Mouse (Mus musculus) stomach, postnatal 0 days (tissue): ENCODE data around the gene Gga3. TPM values are rescaled to one million over a fixed set of nuclear protein-coding genes. Genes with fewer than 3 reads are reported as not detected.

ENCODE experiments used
- ATAC-seq: fragments of 200-750 bp; cut with Nextera tagmentation; 2 replicates; pipeline ENCODE4 v1.8.0; 2017; ENCODE audit not compliant: low FRiP score, low TSS enrichment
- DNase-seq: peaks from one replicate; pipeline ENCODE4 v3.0.0-alpha.2; 2016; ENCODE audit warnings: low spot score
- H3K27ac ChIP-seq: fragments of 300-500 bp; sonication (generic); replicated peaks from 2 replicates; pipeline ENCODE4 v1.5.1; 2014; ENCODE audit warnings: mild to moderate bottlenecking, control low read depth
- H3K27me3 ChIP-seq: fragments of 300-500 bp; sonication (generic); 2 replicates; pipeline ENCODE4 v1.6.1; 2014; ENCODE audit warnings: low read length; ENCODE audit not compliant: control insufficient read depth, insufficient read depth
- H3K36me3 ChIP-seq: fragments of 300-500 bp; sonication (generic); 2 replicates; pipeline ENCODE4 v1.6.1; 2014; ENCODE audit warnings: low read length, mixed read lengths; ENCODE audit not compliant: control insufficient read depth, insufficient read depth
- H3K4me1 ChIP-seq: fragments of 300-500 bp; sonication (generic); replicated peaks from 2 replicates; pipeline ENCODE4 v1.6.1; 2014; ENCODE audit warnings: antibody characterized with exemption; ENCODE audit not compliant: control insufficient read depth, insufficient read depth
- H3K4me2 ChIP-seq: fragments of 300-500 bp; sonication (generic); replicated peaks from 2 replicates; pipeline ENCODE4 v1.6.1; 2014; ENCODE audit warnings: low read depth, mild to moderate bottlenecking, control low read depth, moderate library complexity
- H3K4me3 ChIP-seq: fragments of 300-500 bp; sonication (generic); 2 replicates; pipeline ENCODE4 v1.5.1; 2014; ENCODE audit warnings: low read depth, low read length, control low read depth
- H3K9ac ChIP-seq: fragments of 300-500 bp; sonication (generic); 2 replicates; pipeline ENCODE4 v1.6.1; 2014; ENCODE audit warnings: mild to moderate bottlenecking, low read length, control low read depth, mixed read lengths
- H3K9me3 ChIP-seq: fragments of 300-500 bp; sonication (generic); 2 replicates; pipeline ENCODE4 v1.6.1; 2016; ENCODE audit warnings: low read length; ENCODE audit not compliant: control insufficient read depth
- CTCF ChIP-seq: IDR thresholded peaks from 2 replicates; pipeline ENCODE4 v1.5.1; 2016; ENCODE audit warnings: antibody characterized with exemption, low read depth, mild to moderate bottlenecking, moderate library complexity
- EP300 ChIP-seq: optimal IDR thresholded peaks from 2 replicates; pipeline ENCODE3; 2016; ENCODE audit warnings: antibody characterized with exemption
- WGBS: fragments of 180-500 bp; shearing (Covaris S2); extraction: QIAGEN DNeasy Blood & Tissue Kit; methylation state at CpG from one replicate; pipeline ENCODE4 v1.1.7; 2014; 5-methylcytosine and 5-hydroxymethylcytosine counted together
- polyA plus RNA-seq: library from polyadenylated mRNA; unstranded; fragments of >200 nt; fragmentation: Nextera tagmentation; extraction: Ambion mirVana; gene quantifications from 2 replicates; pipeline ENCODE4 v1.2.1, GENCODE M21; 2015

Gene Gga3
- polyA plus RNA-seq, 1 experiment from 2014 or later = 5.2 TPM

DNA sequence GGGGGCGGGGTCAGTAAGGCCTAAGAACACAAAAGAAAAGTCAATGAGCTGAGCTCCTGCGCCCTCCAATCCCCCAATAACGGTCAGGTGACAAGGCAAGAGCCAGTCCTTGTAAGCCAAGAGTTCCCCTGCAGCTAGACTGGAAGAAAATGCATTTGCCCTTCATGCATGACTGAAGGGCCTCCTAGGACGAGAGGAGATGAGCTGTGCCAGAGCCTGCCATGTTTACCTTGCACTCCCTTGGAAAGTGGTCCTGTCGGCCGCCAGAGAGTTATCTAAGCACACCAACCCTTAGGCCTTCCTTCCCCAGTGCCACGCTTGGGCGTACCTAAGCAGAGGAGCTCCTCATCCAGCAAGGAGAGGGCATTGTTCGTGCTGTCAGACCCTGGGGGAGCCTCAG lies 15.9 kb downstream of the Gga3 start:
- TF ChIP-seq EP300 (no peak), CTCF (no peak)
- Histone ChIP-seq H3K36me3 (peaks cover 58% of the 10 kb centered on the region), H3K9ac (no peak overlapping the region), H3K4me1 (no peaks in the 10 kb centered on the region), H3K27me3 (no peaks in the 10 kb centered on the region), H3K4me2 (no peak overlapping the region), H3K27ac (no peak overlapping the region), H3K9me3 (no peaks in the 10 kb centered on the region), H3K4me3 (no peak overlapping the region)
- no peak for DNase-seq
- WGBS = 81% methylated on average over 9 of the region's 9 CpGs
- ATAC-seq = no peak

DNA sequence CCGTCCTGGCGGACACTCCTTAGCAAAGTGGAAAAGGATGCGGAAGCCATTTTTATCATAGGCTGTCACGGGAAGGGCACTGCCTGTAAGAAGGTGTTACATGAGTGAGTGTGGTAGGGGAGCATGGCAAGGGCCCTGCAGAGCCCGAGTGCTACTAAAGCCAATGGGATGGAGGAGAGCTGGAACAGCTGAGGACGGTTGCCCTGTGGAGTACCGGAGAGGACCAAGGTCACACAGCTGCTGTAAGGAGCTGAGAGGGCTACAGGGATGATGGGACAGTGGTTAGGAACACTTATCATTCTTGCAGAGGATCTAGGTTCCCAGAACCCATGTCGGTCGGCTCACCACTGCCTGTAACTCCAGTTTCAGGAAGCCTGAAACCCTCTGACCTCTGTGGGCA lies 17.4 kb downstream of the Gga3 start:
- DNase-seq = no peak
- H3K9me3 ChIP-seq = no peaks in the 10 kb centered on the region
- no peak overlapping the region for H3K27ac ChIP-seq
- no peak for ATAC-seq
- TF ChIP-seq CTCF (no peak), EP300 (no peak)
- WGBS = 91% methylated on average over 9 of the region's 9 CpGs
- H3K9ac ChIP-seq = no peak overlapping the region
- H3K4me2 ChIP-seq = no peak overlapping the region
- H3K27me3 ChIP-seq = no peaks in the 10 kb centered on the region
- no peak overlapping the region for H3K4me3 ChIP-seq
- H3K4me1 ChIP-seq = no peaks in the 10 kb centered on the region
- peaks cover 54% of the 10 kb centered on the region for H3K36me3 ChIP-seq

- Histone ChIP-seq H3K4me2 (no peak overlapping the region), H3K27me3 (no peaks in the 10 kb centered on the region), H3K4me3 (no peak overlapping the region), H3K27ac (0 out of 2 replicates have a peak overlapping the region, but pooled peaks have one; percentile 18), H3K4me1 (no peaks in the 10 kb centered on the region), H3K9me3 (no peaks in the 10 kb centered on the region), H3K9ac (no peak overlapping the region), H3K36me3 (peaks cover 58% of the 10 kb centered on the region)
- TF ChIP-seq EP300 (no peak), CTCF (no peak)
- 81% methylated on average over 7 of the region's 7 CpGs for WGBS
- DNase-seq (no peak), ATAC-seq (no peak)
Measured at GRCm38 (mm10) chr11:115585573-115586100, 18.2 kb downstream of the Gga3 start.

DNA sequence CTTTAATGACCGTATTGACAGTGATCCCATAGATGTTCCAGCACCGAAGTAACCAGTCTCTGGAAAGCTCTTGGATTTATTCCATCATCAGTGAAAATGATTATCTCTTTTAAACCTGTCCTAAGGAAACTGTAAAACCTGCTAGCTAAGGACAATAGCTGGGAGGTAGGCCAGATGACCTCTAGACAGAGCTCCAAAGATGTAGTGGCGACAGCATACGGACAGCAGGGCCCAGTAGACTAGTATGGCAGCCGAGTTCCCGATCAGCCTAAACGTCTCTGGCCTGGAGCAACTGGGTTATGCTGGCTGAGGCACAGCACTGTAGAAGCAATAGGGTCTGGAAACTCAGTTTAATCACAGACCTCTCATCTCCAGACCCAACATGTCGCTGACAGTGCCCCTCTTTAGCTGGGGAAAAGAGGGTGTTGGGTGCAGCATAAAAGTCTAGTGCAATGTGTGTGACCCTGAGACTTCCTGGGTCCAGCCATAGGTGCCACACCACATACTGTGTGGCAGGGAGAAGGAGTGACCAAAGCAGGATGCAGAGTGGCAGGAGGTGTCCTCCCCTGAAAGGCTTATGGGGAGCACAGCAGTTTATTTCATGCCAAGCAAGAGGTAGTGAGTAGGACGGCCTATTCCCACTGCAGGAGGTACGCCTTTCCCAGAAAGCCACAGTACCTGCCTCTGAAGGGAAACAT lies 19.3 kb downstream of the Gga3 start:
- Histone ChIP-seq H3K27me3 (no peaks in the 10 kb centered on the region), H3K4me2 (no peak overlapping the region), H3K36me3 (peaks cover 54% of the 10 kb centered on the region), H3K27ac (no peak overlapping the region), H3K4me1 (no peaks in the 10 kb centered on the region), H3K9me3 (no peaks in the 10 kb centered on the region), H3K4me3 (no peak overlapping the region), H3K9ac (no peak overlapping the region)
- WGBS = 81% methylated on average over 10 of the region's 10 CpGs
- no peak for ATAC-seq
- TF ChIP-seq CTCF = no peak
- TF ChIP-seq EP300 = no peak
- no peak for DNase-seq

DNA sequence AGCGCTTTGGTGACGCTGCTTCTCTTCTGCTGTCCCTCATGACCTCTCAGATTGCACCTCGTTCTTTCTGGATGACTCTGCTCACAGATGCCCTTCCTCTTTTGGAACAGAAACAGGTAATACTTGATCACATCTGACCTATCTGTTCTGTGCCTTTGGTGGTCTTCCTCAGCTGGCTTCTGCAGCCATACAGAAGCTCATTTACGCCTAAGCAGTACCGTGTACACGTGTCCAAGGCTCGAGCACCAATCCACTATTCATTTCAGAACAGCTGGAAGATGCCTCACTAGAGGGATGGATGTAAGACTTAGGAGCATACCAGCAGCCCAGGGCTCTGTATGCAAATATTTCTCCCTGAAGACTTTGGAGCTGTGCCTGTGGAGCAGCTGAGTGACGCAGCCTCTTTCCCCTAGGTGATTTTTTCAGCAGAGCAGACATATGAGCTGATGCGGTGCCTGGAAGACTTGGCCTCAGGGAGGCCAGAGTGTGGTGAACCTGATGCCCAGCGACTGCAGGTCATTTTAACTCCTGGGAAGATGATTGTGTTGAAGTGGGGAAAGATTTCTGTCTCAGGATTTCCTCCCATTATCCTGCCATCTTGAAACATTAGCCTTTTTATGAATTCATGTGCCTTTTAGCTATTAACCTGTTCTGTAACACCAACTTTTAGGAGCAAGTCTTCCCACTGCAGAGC lies 20.8 kb downstream of the Gga3 start:
- H3K27ac ChIP-seq = no peak overlapping the region
- no peak overlapping the region for H3K9ac ChIP-seq
- H3K9me3 ChIP-seq = no peaks in the 10 kb centered on the region
- H3K4me1 ChIP-seq = no peaks in the 10 kb centered on the region
- H3K4me2 ChIP-seq = no peak overlapping the region
- TF ChIP-seq CTCF (no peak), EP300 (no peak)
- 69% methylated on average over 10 of the region's 10 CpGs for WGBS
- no peak for ATAC-seq
- H3K27me3 ChIP-seq = no peaks in the 10 kb centered on the region
- H3K36me3 ChIP-seq = peaks cover 49% of the 10 kb centered on the region
- H3K4me3 ChIP-seq = no peak overlapping the region
- DNase-seq = no peak

GRCm38 (mm10) chr11:115579080-115579479 lies 24.8 kb downstream of the Gga3 start:
- H3K36me3 ChIP-seq = peaks cover 20% of the 10 kb centered on the region

More at GRCm38 (mm10) chr11:115579080-115579479, 24.8 kb downstream of the Gga3 start:
- ATAC-seq = no peak
- Histone ChIP-seq H3K9ac (no peak overlapping the region), H3K4me1 (no peaks in the 10 kb centered on the region), H3K9me3 (no peaks in the 10 kb centered on the region), H3K27me3 (no peaks in the 10 kb centered on the region), H3K27ac (no peak overlapping the region), H3K4me3 (no peak overlapping the region), H3K4me2 (no peak overlapping the region)
- TF ChIP-seq EP300 (no peak), CTCF (no peak)
- no peak for DNase-seq
